Mouse (Mus musculus) forebrain, embryonic 16.5 days (tissue): ENCODE measurements around the gene Wfdc5. TPM values are rescaled to one million over a fixed set of nuclear protein-coding genes. Genes with fewer than 3 reads are reported as not detected.
"Not testable (repeated sequence)": the region's sequence is repeated elsewhere in the genome, so short reads cannot be mapped to it uniquely, and the experiment has no call there.

Experiments
- ATAC-seq: fragments of 200-750 bp; cut with Nextera tagmentation; 2 replicates; pipeline ENCODE4 v1.8.0; 2017; ENCODE audit warnings: mild to moderate bottlenecking, moderate library complexity
- H3K27ac ChIP-seq: fragments of 300-500 bp; sonication (generic); 2 replicates; pipeline ENCODE4 v1.5.1; 2014; ENCODE audit warnings: low read length, control low read depth
- H3K27me3 ChIP-seq: fragments of 300-500 bp; sonication (generic); replicated peaks from 2 replicates; pipeline ENCODE4 v1.6.1; 2014; ENCODE audit warnings: low read length; ENCODE audit not compliant: control insufficient read depth, insufficient read depth
- H3K36me3 ChIP-seq: fragments of 300-500 bp; sonication (generic); 2 replicates; pipeline ENCODE4 v1.6.1; 2014; ENCODE audit not compliant: control insufficient read depth, insufficient read depth
- H3K4me1 ChIP-seq: fragments of 300-500 bp; sonication (generic); replicated peaks from 2 replicates; pipeline ENCODE4 v1.6.1; 2014; ENCODE audit warnings: low read length; ENCODE audit not compliant: control insufficient read depth, insufficient read depth
- H3K4me2 ChIP-seq: fragments of 300-500 bp; sonication (generic); 2 replicates; pipeline ENCODE4 v1.6.1; 2014; ENCODE audit warnings: mild to moderate bottlenecking, low read length, control low read depth
- H3K4me3 ChIP-seq: fragments of 300-500 bp; sonication (generic); replicated peaks from 2 replicates; pipeline ENCODE4 v1.5.1; 2014; ENCODE audit warnings: mild to moderate bottlenecking, low read length, control low read depth
- H3K9ac ChIP-seq: fragments of 300-500 bp; sonication (generic); replicated peaks from 2 replicates; pipeline ENCODE4 v1.6.1; 2014; ENCODE audit warnings: low read depth, low read length, control low read depth
- H3K9me3 ChIP-seq: fragments of 300-500 bp; sonication (generic); 2 replicates; pipeline ENCODE4 v1.6.1; 2016; ENCODE audit warnings: low read length; ENCODE audit not compliant: control insufficient read depth
- WGBS: fragments of 180-500 bp; shearing (Covaris S2); extraction: QIAGEN DNeasy Blood & Tissue Kit; methylation state at CpG from one replicate; pipeline ENCODE4 v1.1.7; 2014; 5-methylcytosine and 5-hydroxymethylcytosine counted together
- polyA plus RNA-seq: library from polyadenylated mRNA; unstranded; fragments of >200 nt; fragmentation: Nextera tagmentation; extraction: Ambion mirVana; gene quantifications from 2 replicates; pipeline ENCODE4 v1.2.1, GENCODE M21; 2015

Gene Wfdc5
- polyA plus RNA-seq: not detected in 2 replicates

GRCm38 (mm10) chr2:164182692-164183255 lies at the start of gene Wfdc5:
Wfdc5 (minus strand) TSS chr2:164182742.
- no peak within 1 kb of the TSS for H3K4me2 ChIP-seq
- H3K27ac ChIP-seq: no peak within 1 kb of the TSS
- no peaks in the 10 kb centered on the region for H3K9me3 ChIP-seq
- H3K36me3 ChIP-seq: no peaks in the 10 kb centered on the region
- no peak for ATAC-seq
- H3K4me1 ChIP-seq: peaks cover 2% of the 10 kb centered on the region; the same call in 1 of the 2 replicates
- no peak within 1 kb of the TSS for H3K4me3 ChIP-seq
- H3K9ac ChIP-seq: no peak within 1 kb of the TSS
- 80% methylated on average over 7 of the region's 7 CpGs for WGBS
- no peaks in the 10 kb centered on the region for H3K27me3 ChIP-seq

- no peak overlapping the region for H3K4me3 ChIP-seq
- H3K4me1 ChIP-seq: no peaks in the 10 kb centered on the region
- H3K36me3 ChIP-seq: no peaks in the 10 kb centered on the region
- WGBS: 88% methylated on average over 8 of the region's 8 CpGs
- no peak overlapping the region for H3K4me2 ChIP-seq
- no peaks in the 10 kb centered on the region for H3K27me3 ChIP-seq
- H3K9ac ChIP-seq: no peak overlapping the region
- no peaks in the 10 kb centered on the region for H3K9me3 ChIP-seq
- no peak overlapping the region for H3K27ac ChIP-seq
- no peak for ATAC-seq
Measured at GRCm38 (mm10) chr2:164228361-164229070, 46.0 kb upstream of the Wfdc5 start.

- Histone ChIP-seq H3K9me3 (no peaks in the 10 kb centered on the region), H3K9ac (no peak within 1 kb of the TSS), H3K27me3 (no peaks in the 10 kb centered on the region), H3K4me2 (no peak within 1 kb of the TSS), H3K4me3 (no peak within 1 kb of the TSS), H3K27ac (no peak within 1 kb of the TSS), H3K36me3 (no peaks in the 10 kb centered on the region), H3K4me1 (no peaks in the 10 kb centered on the region)
- 82% methylated on average over 11 of the region's 11 CpGs for WGBS
- no peak for ATAC-seq
Measured at GRCm38 (mm10) chr2:164221522-164221921, 39.0 kb upstream of the Wfdc5 start, which contains the start of gene Wfdc15b. Wfdc15b (minus strand) TSS chr2:164221660.

DNA sequence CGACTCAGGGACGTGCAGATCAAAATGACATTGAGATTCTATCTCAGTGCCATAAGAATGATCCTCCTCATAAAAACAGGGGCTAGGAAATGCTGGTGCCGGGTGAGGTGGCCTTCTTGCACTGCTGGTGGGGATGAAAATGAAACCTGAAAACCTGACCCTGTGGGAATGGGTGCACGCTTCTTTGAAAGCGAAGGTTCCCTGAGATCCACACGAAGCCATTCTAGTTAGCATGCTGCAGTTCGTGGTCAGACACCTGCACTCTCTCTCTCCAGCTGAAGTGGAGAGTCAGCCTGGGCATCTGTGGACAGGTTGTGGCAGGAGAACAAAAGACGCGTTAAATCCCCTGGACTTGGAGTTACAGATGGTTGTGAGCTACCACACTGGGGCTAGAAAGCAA lies 36.8 kb upstream of the Wfdc5 start:
- Histone ChIP-seq H3K27ac (no peak overlapping the region), H3K36me3 (no peaks in the 10 kb centered on the region), H3K9me3 (no peaks in the 10 kb centered on the region), H3K4me3 (no peak overlapping the region), H3K4me2 (no peak overlapping the region), H3K9ac (no peak overlapping the region), H3K27me3 (no peaks in the 10 kb centered on the region), H3K4me1 (no peaks in the 10 kb centered on the region)
- whole genome bisulfite sequencing: 88% methylated on average over 9 of the region's 9 CpGs
- no peak for ATAC-seq

- H3K4me1 ChIP-seq: no peaks in the 10 kb centered on the region
- H3K27me3 ChIP-seq: no peaks in the 10 kb centered on the region
- H3K27ac ChIP-seq: no peak overlapping the region
- no peak for ATAC-seq
- WGBS: 76% methylated on average over 5 of the region's 5 CpGs
- no peak overlapping the region for H3K9ac ChIP-seq
- H3K36me3 ChIP-seq: no peaks in the 10 kb centered on the region
- peaks cover 2% of the 10 kb centered on the region; the same call in 1 of the 2 replicates for H3K9me3 ChIP-seq
- no peak overlapping the region for H3K4me3 ChIP-seq
- no peak overlapping the region for H3K4me2 ChIP-seq
Measured at GRCm38 (mm10) chr2:164212711-164213110, 30.2 kb upstream of the Wfdc5 start.

GRCm38 (mm10) chr2:164210892-164211291 lies 28.4 kb upstream of the Wfdc5 start:
- Histone ChIP-seq H3K4me1 (no peaks in the 10 kb centered on the region), H3K27ac (no peak overlapping the region), H3K9me3 (peaks cover 2% of the 10 kb centered on the region; the same call in 1 of the 2 replicates), H3K4me2 (no peak overlapping the region), H3K27me3 (no peaks in the 10 kb centered on the region), H3K9ac (no peak overlapping the region), H3K36me3 (no peaks in the 10 kb centered on the region), H3K4me3 (no peak overlapping the region)
- ATAC-seq: no peak
- WGBS: 84% methylated on average over 4 of the region's 4 CpGs

GRCm38 (mm10) chr2:164206676-164207075 lies 24.1 kb upstream of the Wfdc5 start:
- H3K4me1 ChIP-seq: no peaks in the 10 kb centered on the region
- WGBS: 84% methylated on average over 4 of the region's 4 CpGs

DNA sequence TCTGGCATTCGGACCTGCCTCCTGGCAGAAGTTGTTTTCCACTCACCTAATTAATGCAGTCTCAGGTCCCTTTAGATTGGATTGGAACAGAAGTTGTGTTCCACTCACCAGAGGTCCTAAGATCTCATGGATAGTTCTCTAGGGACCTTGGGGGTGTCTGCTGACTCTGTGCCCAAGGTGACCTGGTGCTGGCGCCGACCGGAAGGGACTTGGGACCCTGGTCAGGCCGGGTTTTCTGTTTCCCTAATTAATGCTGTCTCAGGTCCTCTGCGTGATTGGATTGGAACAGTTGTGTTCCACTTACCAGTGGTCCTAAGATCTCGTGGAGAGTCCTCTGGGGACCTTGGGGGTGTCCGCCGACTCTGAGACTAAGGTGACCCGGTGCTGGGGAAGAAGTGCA lies 23.5 kb upstream of the Wfdc5 start:
- ATAC-seq: not testable (repeated sequence)
- WGBS: 93% methylated on average over 10 of the region's 10 CpGs

More at GRCm38 (mm10) chr2:164206676-164207075, 24.1 kb upstream of the Wfdc5 start:
- no peak overlapping the region for H3K4me3 ChIP-seq
- peaks cover 2% of the 10 kb centered on the region; the same call in 1 of the 2 replicates for H3K9me3 ChIP-seq
- no peak overlapping the region for H3K4me2 ChIP-seq
- H3K36me3 ChIP-seq: no peaks in the 10 kb centered on the region
- no peak overlapping the region for H3K9ac ChIP-seq
- H3K27ac ChIP-seq: no peak overlapping the region
- H3K27me3 ChIP-seq: no peaks in the 10 kb centered on the region
- no peak for ATAC-seq

GRCm38 (mm10) chr2:164199626-164200327 lies 17.2 kb upstream of the Wfdc5 start, which contains the start of gene Wfdc15a:
Wfdc15a (minus strand) TSS chr2:164200130.
- Histone ChIP-seq H3K27me3 (no peaks in the 10 kb centered on the region), H3K4me2 (no peak within 1 kb of the TSS), H3K4me3 (no peak within 1 kb of the TSS), H3K9ac (no peak within 1 kb of the TSS), H3K4me1 (no peaks in the 10 kb centered on the region), H3K36me3 (no peaks in the 10 kb centered on the region), H3K27ac (no peak within 1 kb of the TSS), H3K9me3 (no peaks in the 10 kb centered on the region)
- no peak for ATAC-seq
- WGBS: 84% methylated on average over 20 of the region's 20 CpGs

More for the DNA sequence above, 23.5 kb upstream of the Wfdc5 start:
- H3K27me3 ChIP-seq, H3K4me2 ChIP-seq, H3K36me3 ChIP-seq, H3K4me3 ChIP-seq, H3K27ac ChIP-seq, H3K9ac ChIP-seq, H3K9me3 ChIP-seq, H3K4me1 ChIP-seq: not testable (repeated sequence)
